Mouse (Mus musculus): ENCODE measurements around the gene Ubxn6.
"Not testable (repeated sequence)": the region's sequence is repeated elsewhere in the genome, so short reads cannot be mapped to it uniquely, and the experiment has no call there.

Gene Ubxn6

GRCm38 (mm10) chr17:56074827-56075208 is at the start of gene Ubxn6:
Gene Ubxn6, minus strand, starts transcription at chr17:56075028.
- DNase-seq (ENCODE audit: low spot score) = peak; percentile 91

- no peak for DNase-seq (ENCODE audit: low spot score)
These were observed 49.0 kb upstream of the Ubxn6 start for GRCm38 (mm10) chr17:56123681-56124340.

- DNase-seq (ENCODE audit: low spot score) = no peak
These were observed 48.3 kb upstream of the Ubxn6 start for GRCm38 (mm10) chr17:56123161-56123560.

- DNase-seq (ENCODE audit: low spot score) = no peak
These were observed 47.0 kb upstream of the Ubxn6 start, which contains the start of gene Lrg1 for GRCm38 (mm10) chr17:56121826-56122225. Gene Lrg1, minus strand, starts transcription at chr17:56122001.

GRCm38 (mm10) chr17:56119981-56120880 is 45.4 kb upstream of the Ubxn6 start:
- DNase-seq (ENCODE audit: low spot score) = no peak

GRCm38 (mm10) chr17:56119431-56119830 is 44.6 kb upstream of the Ubxn6 start:
- DNase-seq (ENCODE audit: low spot score) = no peak

- DNase-seq (ENCODE audit: low spot score) = no peak
These were observed 42.5 kb upstream of the Ubxn6 start, which contains the start of gene Plin5 for GRCm38 (mm10) chr17:56117251-56117710. Gene Plin5, minus strand, starts transcription at chr17:56117596.

GRCm38 (mm10) chr17:56116193-56116592 is 41.4 kb upstream of the Ubxn6 start:
- no peak for DNase-seq (ENCODE audit: low spot score)

GRCm38 (mm10) chr17:56112743-56113142 is 37.9 kb upstream of the Ubxn6 start:
- DNase-seq (ENCODE audit: low spot score) = no peak

GRCm38 (mm10) chr17:56111864-56112263 is 37.0 kb upstream of the Ubxn6 start:
- DNase-seq (ENCODE audit: low spot score) = no peak

- no peak for DNase-seq (ENCODE audit: low spot score)
These were observed 36.2 kb upstream of the Ubxn6 start for GRCm38 (mm10) chr17:56111021-56111420.

- no peak for DNase-seq (ENCODE audit: low spot score)
These were observed 35.7 kb upstream of the Ubxn6 start for GRCm38 (mm10) chr17:56110571-56110970.

GRCm38 (mm10) chr17:56109219-56110051 is 34.6 kb upstream of the Ubxn6 start, which contains the start of gene Plin4:
Gene Plin4, minus strand, starts transcription at chr17:56109803.
- no peak for DNase-seq (ENCODE audit: low spot score)

- DNase-seq (ENCODE audit: low spot score) = no peak
These were observed 33.7 kb upstream of the Ubxn6 start for GRCm38 (mm10) chr17:56108334-56109044.

- DNase-seq (ENCODE audit: low spot score) = no peak
These were observed 32.9 kb upstream of the Ubxn6 start for GRCm38 (mm10) chr17:56107736-56108135.

- no peak for DNase-seq (ENCODE audit: low spot score)
These were observed 32.2 kb upstream of the Ubxn6 start for GRCm38 (mm10) chr17:56106981-56107380.

GRCm38 (mm10) chr17:56106436-56106835 is 31.6 kb upstream of the Ubxn6 start:
- DNase-seq (ENCODE audit: low spot score) = not testable (repeated sequence)

GRCm38 (mm10) chr17:56104821-56105220 is 30.0 kb upstream of the Ubxn6 start:
- DNase-seq (ENCODE audit: low spot score) = not testable (repeated sequence)

- DNase-seq (ENCODE audit: low spot score) = no peak
These were observed 28.8 kb upstream of the Ubxn6 start for GRCm38 (mm10) chr17:56103465-56104285.

GRCm38 (mm10) chr17:56102927-56103326 is 28.1 kb upstream of the Ubxn6 start:
- DNase-seq (ENCODE audit: low spot score) = no peak
